Mouse (Mus musculus) embryonic fibroblast, embryonic 13.5 days (primary cell): ENCODE data around the gene Pde4d. TPM values are rescaled to one million over a fixed set of nuclear protein-coding genes. Genes with fewer than 3 reads are reported as not detected.

Experiments
- H3K27ac ChIP-seq: 2 replicates; pipeline ENCODE4 v1.5.1; 2012; ENCODE audit warnings: low read length, control low read depth, inconsistent platforms; ENCODE audit not compliant: insufficient read depth
- H3K4me1 ChIP-seq: 2 replicates; pipeline ENCODE4 v1.6.1; 2011; ENCODE audit warnings: low read length; ENCODE audit not compliant: control insufficient read depth, insufficient read depth
- H3K4me3 ChIP-seq: 2 replicates; pipeline ENCODE4 v1.5.1; 2011; ENCODE audit warnings: mild to moderate bottlenecking, control low read depth, low read length; ENCODE audit not compliant: insufficient read depth
- CTCF ChIP-seq: IDR thresholded peaks from 2 replicates; pipeline ENCODE4 v1.5.1; 2011; ENCODE audit warnings: mild to moderate bottlenecking, control low read depth, low read length, moderate library complexity, borderline replicate concordance; ENCODE audit not compliant: insufficient read depth
- POLR2A ChIP-seq: IDR thresholded peaks from 2 replicates; pipeline ENCODE4 v1.6.1; 2011; ENCODE audit warnings: low read depth, mild to moderate bottlenecking, control low read depth, low read length, moderate library complexity
- polyA plus RNA-seq: library from polyadenylated mRNA; stranded (reverse); fragments of >200 nt; gene quantifications from 2 replicates; pipeline ENCODE4 v1.2.4, GENCODE M21; 2011; ENCODE audit warnings: low read depth; ENCODE audit not compliant: missing spikeins, insufficient read length

The Pde4d gene
- polyA plus RNA-seq, 1 experiment = 26.9 TPM

DNA sequence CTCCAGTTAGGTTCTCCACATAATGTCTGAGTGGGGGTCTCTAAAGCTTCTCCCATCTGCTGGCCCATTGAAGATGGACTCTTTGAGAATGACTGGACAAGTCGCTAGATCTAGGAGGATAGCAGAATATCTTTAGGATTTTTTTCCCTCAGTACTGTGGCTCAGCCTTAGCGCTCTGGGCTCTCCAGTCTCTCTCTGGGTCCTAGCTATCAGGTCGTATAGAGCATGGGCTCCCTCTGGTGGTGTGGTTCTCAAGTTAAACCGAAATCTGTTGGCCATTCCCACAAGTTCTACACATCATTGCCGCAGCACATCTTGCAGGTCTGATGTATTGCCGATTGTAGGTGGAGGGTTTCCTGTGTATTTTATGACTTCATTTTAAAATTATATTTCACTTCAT, 1098.0 kb downstream of the Pde4d start:
- H3K4me1 ChIP-seq = no peaks in the 10 kb centered on the region
- TF ChIP-seq CTCF (peak; percentile 45; the same call in 1 of the 2 replicates), POLR2A (no peak)
- H3K27ac ChIP-seq = no peak overlapping the region
- no peak overlapping the region for H3K4me3 ChIP-seq

DNA sequence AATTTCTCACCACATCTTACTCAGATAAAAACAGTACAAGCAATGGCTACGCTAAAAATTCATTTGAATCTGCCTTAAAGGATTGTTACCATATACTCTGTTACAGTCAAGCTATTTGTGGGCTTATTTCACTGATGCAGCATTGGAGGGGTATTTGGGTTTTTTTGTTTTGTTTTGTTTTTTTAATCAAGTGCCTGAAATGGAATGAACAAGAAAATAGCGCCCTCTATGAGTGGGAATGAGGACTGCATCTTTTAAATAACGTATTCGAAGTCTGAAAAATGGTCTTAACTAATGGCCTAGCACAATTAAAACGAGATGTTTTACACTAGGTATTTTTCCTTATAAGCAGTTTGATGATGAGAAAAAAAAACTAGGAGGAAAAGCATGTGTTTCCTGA, 1098.5 kb downstream of the Pde4d start:
- Histone ChIP-seq H3K4me3 (no peak overlapping the region), H3K4me1 (no peaks in the 10 kb centered on the region), H3K27ac (no peak overlapping the region)
- TF ChIP-seq POLR2A (no peak), CTCF (no peak)

DNA sequence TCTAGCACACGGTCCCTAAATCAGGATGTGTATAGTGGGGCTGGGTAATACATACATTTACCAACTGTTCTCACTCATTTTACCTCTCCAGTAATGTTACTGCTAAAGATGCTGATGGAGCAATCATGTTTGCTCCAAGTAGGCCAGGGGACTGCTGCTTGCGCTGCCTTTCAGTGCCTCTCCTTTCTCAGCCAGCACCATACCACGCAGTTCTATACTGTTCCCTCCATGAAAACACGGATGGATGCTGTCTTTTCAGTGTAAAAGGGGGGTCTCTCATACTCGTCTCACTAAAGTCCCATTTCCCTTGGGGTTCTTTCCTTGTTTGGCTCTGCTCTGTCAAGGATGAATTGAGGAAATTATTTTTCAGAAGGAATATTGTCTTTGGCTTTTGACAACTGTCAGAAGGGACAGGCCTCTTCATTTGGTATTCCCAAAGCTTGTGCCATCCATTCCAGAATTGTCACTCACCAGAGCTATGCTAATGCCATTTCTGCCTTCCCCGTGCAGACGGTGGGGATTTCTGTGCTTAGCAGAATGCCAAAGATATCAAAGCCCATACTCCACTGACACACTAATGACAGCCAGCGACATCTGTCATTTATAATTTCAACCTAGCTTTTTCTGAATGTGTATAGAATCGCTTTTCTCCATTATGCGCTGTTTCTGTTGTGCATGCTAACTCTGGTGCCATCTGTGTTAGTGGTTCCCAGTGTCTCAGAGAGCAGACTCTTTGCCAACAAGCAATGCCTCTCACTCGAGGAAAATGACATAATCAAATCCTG, 1099.2 kb downstream of the Pde4d start:
- TF ChIP-seq CTCF = no peak
- TF ChIP-seq POLR2A = no peak
- Histone ChIP-seq H3K4me3 (no peak overlapping the region), H3K27ac (no peak overlapping the region), H3K4me1 (no peaks in the 10 kb centered on the region)

DNA sequence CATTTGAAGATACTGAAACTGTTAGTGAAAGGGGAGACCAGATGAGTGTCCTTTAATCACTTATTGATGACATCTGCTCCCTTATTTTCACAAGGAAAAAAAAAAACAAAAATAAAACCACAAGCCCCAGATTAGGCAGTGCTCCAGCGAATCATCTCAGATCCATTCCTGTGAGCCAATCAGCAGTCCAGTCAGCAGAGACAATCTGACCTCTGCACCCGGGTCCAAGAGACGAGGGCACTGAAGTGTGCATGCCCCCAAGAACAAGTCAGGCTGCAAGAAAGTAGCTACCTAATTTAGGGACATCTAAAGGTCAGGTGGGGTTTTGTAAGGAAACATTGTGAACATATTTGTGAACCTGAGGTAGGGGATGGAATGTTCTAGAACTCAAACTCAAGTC, 1102.1 kb downstream of the Pde4d start:
- Histone ChIP-seq H3K27ac (no peak overlapping the region), H3K4me1 (no peaks in the 10 kb centered on the region), H3K4me3 (no peak overlapping the region)
- TF ChIP-seq CTCF (no peak), POLR2A (no peak)

DNA sequence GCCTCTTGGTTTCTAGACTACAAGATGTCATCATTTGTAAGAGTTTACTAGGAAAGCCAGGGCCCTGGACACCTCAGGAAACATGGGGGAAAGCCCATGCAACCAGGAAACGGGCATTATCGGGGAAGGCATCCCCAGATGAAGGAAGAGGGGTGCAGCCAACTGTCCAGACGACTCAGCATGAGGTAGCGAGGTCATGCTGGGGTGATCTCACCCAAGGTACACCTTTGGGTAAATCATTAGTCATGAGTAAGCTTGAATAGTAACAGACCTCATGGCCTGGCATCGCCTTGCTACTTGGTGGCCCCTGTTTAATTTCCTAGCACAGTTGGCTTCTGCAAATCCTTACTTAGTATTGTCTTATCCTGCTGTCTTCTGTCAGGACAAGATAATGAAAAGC, 1105.8 kb downstream of the Pde4d start:
- TF ChIP-seq POLR2A = no peak
- TF ChIP-seq CTCF = no peak
- H3K27ac ChIP-seq = no peak overlapping the region
- H3K4me3 ChIP-seq = no peak overlapping the region
- no peaks in the 10 kb centered on the region for H3K4me1 ChIP-seq

DNA sequence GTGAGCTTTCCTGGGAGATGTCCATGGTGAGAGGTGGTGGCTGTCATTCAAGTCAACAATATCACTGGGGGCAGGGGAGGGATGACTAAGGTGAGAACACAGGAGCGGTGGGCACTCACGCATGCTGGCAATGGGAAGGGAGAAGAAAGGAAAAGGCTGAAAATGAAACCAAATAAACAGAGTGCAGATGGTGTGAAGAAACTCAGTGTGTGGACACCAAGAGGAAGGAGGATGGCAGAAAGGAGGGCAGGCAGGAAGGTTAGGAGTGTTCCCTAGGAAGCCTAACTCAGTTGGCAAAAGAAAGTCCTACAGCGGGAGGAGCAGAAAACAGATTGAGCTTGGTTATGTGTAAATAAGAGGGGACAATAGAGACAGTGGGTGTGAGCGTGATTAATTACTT, 1107.1 kb downstream of the Pde4d start:
- no peak for TF ChIP-seq CTCF
- no peak for TF ChIP-seq POLR2A

DNA sequence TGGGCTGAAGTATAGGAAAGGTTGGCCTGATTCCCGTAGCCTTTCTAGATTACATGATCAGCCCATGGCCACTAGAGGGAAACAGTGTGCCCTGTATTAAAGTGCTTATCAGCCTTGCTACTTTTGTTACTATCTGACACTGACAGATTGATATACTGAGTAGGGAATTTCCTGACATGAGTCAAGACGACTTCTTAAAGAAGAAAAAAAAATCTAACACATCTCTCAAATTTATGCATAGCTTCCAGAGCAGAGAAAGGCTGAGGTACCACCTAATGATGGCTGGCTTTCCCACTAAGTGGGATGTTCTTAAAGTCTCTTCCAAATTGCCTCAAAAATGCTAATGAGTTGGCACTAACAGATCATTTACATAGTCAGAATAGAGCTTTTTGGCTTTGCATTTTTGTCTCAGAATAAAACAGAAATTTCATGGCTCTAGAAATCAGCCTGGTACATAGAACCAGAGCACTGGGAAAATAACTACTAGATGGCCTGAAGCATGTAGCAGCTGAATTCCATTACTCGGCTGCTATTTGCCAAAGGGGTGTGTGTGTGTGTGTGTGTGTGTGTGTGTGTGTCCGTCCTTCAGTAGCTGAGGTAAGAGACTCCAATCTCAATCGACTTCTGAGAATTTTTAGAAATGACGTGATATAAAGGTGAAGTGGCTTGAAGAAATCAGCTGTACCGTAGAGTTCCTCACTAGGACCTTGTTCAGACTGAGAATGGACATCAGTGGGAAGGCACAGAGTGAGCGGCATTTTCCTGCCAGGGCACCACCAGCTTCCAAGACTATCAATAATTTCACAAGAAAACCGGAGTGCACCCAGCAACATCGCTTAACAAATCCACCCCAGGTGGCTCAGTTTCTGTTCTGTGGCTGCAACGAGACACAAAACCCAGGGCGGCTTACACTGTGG, 1108.9 kb downstream of the Pde4d start:
- H3K27ac ChIP-seq = no peak overlapping the region
- no peaks in the 10 kb centered on the region for H3K4me1 ChIP-seq
- H3K4me3 ChIP-seq = no peak overlapping the region
- TF ChIP-seq CTCF (no peak), POLR2A (no peak)

More for the DNA sequence above, 1107.1 kb downstream of the Pde4d start:
- H3K27ac ChIP-seq = no peak overlapping the region
- H3K4me1 ChIP-seq = no peaks in the 10 kb centered on the region
- no peak overlapping the region for H3K4me3 ChIP-seq

DNA sequence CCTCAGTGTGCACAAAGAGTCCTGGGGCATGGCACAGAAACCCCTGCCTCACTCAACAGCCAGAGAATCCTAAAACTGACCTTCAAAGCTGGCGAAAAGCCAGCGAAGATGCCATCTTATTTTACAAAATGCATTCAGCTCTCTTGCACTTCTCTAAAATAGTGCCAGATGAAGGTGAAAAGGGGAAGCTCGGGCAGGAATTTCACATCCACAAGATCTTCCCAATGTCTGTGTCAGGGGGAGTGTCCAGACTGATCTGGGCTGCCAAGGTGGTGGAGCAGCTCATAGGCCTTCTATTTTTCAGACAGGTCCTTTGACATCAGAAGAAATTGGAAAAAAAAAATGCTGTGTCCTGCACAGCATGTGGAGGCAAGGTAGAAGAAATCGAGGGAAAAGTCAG, 1110.5 kb downstream of the Pde4d start:
- H3K27ac ChIP-seq = no peak overlapping the region
- H3K4me3 ChIP-seq = no peak overlapping the region
- no peaks in the 10 kb centered on the region for H3K4me1 ChIP-seq
- TF ChIP-seq CTCF (no peak), POLR2A (no peak)

DNA sequence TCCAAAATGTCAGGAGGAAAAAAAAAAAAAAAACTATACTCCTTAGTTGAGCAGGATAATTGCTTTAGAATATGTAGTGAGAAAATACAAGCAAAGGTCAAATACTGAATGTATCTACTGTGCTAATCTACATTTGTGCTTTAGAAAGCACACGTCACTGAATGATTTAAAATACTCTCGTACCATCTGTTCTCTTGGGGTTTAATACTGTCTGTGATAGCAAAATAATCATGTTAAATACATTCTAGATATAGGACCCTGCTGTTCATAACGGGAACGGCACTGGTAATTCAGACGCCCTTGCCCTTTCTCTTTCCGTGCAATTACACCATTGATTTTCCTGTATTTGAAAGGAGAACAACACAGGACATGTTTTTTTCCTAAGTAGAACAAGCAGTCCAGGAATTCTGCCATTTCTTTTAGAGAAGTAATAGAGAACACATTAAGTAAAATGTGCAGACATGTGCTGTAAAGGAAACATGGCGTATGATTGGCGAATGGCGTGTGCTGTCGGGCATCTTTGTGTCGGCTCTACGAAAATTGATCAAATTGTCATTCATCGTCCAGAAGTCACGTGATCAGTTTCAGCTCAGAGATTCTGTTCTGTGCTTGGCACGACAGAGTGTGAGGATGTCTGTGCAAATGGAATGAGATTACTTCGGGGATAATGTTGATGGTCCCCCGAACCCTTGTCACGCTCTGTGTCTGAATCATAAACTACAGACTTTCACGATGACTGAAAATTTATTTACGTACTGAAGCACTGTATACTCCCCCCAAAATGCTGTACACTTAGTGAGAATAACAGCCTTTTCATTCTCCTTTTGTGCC, 1119.1 kb downstream of the Pde4d start:
- Histone ChIP-seq H3K4me3 (no peak overlapping the region), H3K27ac (no peak overlapping the region), H3K4me1 (no peaks in the 10 kb centered on the region)
- TF ChIP-seq POLR2A = no peak
- TF ChIP-seq CTCF = no peak

DNA sequence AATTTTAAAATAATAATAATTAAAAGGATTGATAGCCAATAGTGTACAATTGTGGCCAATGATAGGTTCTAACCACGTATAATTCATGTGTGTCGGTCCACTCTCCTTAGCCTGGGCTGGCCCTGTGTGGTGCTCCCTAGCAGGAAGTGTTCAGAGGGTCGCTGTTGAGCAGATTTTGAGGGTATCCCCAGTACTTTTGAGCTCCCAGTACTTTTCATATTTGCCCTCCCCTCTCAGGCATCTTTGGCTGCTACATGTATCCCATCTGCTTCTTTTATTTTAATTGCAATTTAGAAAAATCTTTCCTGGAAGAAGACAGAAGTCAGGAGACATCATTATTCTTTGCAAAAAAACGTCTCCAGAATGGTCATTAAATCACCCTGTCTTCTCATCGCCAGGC, 1119.7 kb downstream of the Pde4d start:
- TF ChIP-seq CTCF (no peak), POLR2A (no peak)
- H3K4me1 ChIP-seq = no peaks in the 10 kb centered on the region

More for the DNA sequence above, 1119.7 kb downstream of the Pde4d start:
- H3K27ac ChIP-seq = no peak overlapping the region
- no peak overlapping the region for H3K4me3 ChIP-seq
